ENCODE assay signal across 9 mouse cellular contexts in genomic region chr5:112283543-112284202, GRCm38 (mm10). TPM values are rescaled to one million over a fixed set of nuclear protein-coding genes. Genes with fewer than 3 reads are reported as not detected.
DNase-seq lines count a peak whose midpoint lies in the region; ATAC-seq and TF ChIP-seq lines count a peak whose summit lies in the region.
"Had no signal": no experiment of that assay in that cellular context is flagged by ENCODE, and none has a peak within 500 bp of the region (broad histone marks: within the 10 kb centered on the region; RNA-seq: fewer than 3 reads in every experiment).

No protein-coding gene starts in this region.

- peaks cover 78% of the 10 kb centered on the region for H3K4me1 ChIP-seq in forebrain, embryonic 10.5 days
- H3K4me1 ChIP-seq in forebrain, embryonic 13.5 days = peaks cover 30% of the 10 kb centered on the region
- H3K4me1 ChIP-seq in bone marrow, adult 2 months (ENCODE audit: control insufficient read depth, insufficient read depth, low read length) = peaks cover 44% of the 10 kb centered on the region
- peaks cover 69% of the 10 kb centered on the region for H3K4me1 ChIP-seq in lung, embryonic 15.5 days

- no peaks in the 10 kb centered on the region for H3K9me3 ChIP-seq in forebrain, embryonic 10.5 days
- H3K9me3 ChIP-seq in forebrain, embryonic 13.5 days (replicated peaks) = no peaks in the 10 kb centered on the region
- H3K9me3 ChIP-seq in lung, embryonic 15.5 days = no peaks in the 10 kb centered on the region
- H3K9me3 ChIP-seq: midbrain, embryonic 12.5 days had no signal

- H3K9ac ChIP-seq in forebrain, embryonic 13.5 days = no peak overlapping the region
- no peak overlapping the region for H3K9ac ChIP-seq in lung, embryonic 15.5 days
- H3K9ac ChIP-seq: midbrain, embryonic 12.5 days had no signal

- H3K27ac ChIP-seq in forebrain, embryonic 10.5 days = peak overlapping the region; percentile 64
- no peak overlapping the region for H3K27ac ChIP-seq in forebrain, embryonic 13.5 days
- H3K27ac ChIP-seq in bone marrow, adult 2 months (ENCODE audit: control insufficient read depth, insufficient read depth, low read depth, low read length, poor library complexity) = peak overlapping the region; percentile 80
- H3K27ac ChIP-seq in lung, embryonic 15.5 days = peak overlapping the region; percentile 83
- H3K27ac ChIP-seq: midbrain, embryonic 12.5 days had no signal

- H3K27me3 ChIP-seq in forebrain, embryonic 10.5 days (ENCODE audit: poor library complexity, severe bottlenecking) = no peaks in the 10 kb centered on the region
- H3K27me3 ChIP-seq in forebrain, embryonic 13.5 days = no peaks in the 10 kb centered on the region
- H3K27me3 ChIP-seq in lung, embryonic 15.5 days = no peaks in the 10 kb centered on the region
- H3K27me3 ChIP-seq: midbrain, embryonic 12.5 days had no signal

- ATAC-seq in forebrain, embryonic 13.5 days = no peak
- peak; percentile 30; the same call in 1 of the 2 replicates for ATAC-seq in lung, embryonic 15.5 days (ENCODE audit: borderline replicate concordance, extremely low read depth, low FRiP score, low TSS enrichment)

- TF ChIP-seq CTCF in bone marrow, adult 2 months (IDR thresholded peaks at IDR 0.05; ENCODE audit: control insufficient read depth, insufficient read depth, low read length) = no peak

- H3K36me3 ChIP-seq in forebrain, embryonic 10.5 days (replicated peaks) = peaks cover 4% of the 10 kb centered on the region; the same call in 1 of the 2 replicates
- no peaks in the 10 kb centered on the region for H3K36me3 ChIP-seq in forebrain, embryonic 13.5 days (ENCODE audit: poor library complexity, severe bottlenecking)
- H3K36me3 ChIP-seq in lung, embryonic 15.5 days = no peaks in the 10 kb centered on the region

- TF ChIP-seq POLR2A in bone marrow, adult 2 months (IDR thresholded peaks at IDR 0.05; ENCODE audit: borderline replicate concordance, control insufficient read depth, low read depth, low read length) = no peak

- DNase-seq in forebrain, embryonic 10.5 days (ENCODE audit: extremely low spot score, low spot score) = no peak
- peak; percentile 64 for DNase-seq in kidney, adult 11 months
- DNase-seq in cerebellum, postnatal 10 days = no peak
- DNase-seq in frontal cortex, postnatal 14 days (ENCODE audit: low spot score in 2 of 2) = no peak
- DNase-seq in spleen, postnatal 14 days (ENCODE audit: low spot score in 2 of 2) = no peak

- 73% methylated on average over 10 of the region's 10 CpGs for WGBS in forebrain, embryonic 10.5 days
- 70% methylated on average over 10 of the region's 10 CpGs for WGBS in forebrain, embryonic 13.5 days
- 2% methylated on average over 10 of the region's 10 CpGs for WGBS in bone marrow, adult 2 months
- WGBS in lung, embryonic 15.5 days = 58% methylated on average over 10 of the region's 10 CpGs

- H3K4me3 ChIP-seq in forebrain, embryonic 10.5 days = no peak overlapping the region
- no peak overlapping the region for H3K4me3 ChIP-seq in forebrain, embryonic 13.5 days
- H3K4me3 ChIP-seq in bone marrow, adult 2 months (replicated peaks; ENCODE audit: control insufficient read depth, low read depth, low read length) = peak overlapping the region; percentile 5
- no peak overlapping the region for H3K4me3 ChIP-seq in lung, embryonic 15.5 days
- H3K4me3 ChIP-seq: midbrain, embryonic 12.5 days had no signal

- H3K4me2 ChIP-seq in forebrain, embryonic 13.5 days = no peak overlapping the region
- H3K4me2 ChIP-seq in lung, embryonic 15.5 days = no peak overlapping the region
- H3K4me2 ChIP-seq: midbrain, embryonic 12.5 days had no signal

RNA-seq across cellular contexts. Expression of gene Tpst2, which starts 7.2 kb away (rescaled TPM):
- polyA plus RNA-seq in forebrain, embryonic 10.5 days (2016; fragmentation: Nextera tagmentation; extraction: Ambion mirVana) = 36.7 and 37.7 TPM in 2 replicates
- polyA plus RNA-seq in forebrain, embryonic 13.5 days (2015; fragmentation: Nextera tagmentation; extraction: Ambion mirVana) = 28.4 and 29.8 TPM in 2 replicates
- 27.4 and 43.3 TPM in 2 replicates for polyA plus RNA-seq in bone marrow, adult 2 months (2011; ENCODE audit: insufficient read depth, insufficient read length, low replicate concordance, missing spikeins)
- 55.8 and 61.0 TPM in 2 replicates for polyA plus RNA-seq in lung, embryonic 15.5 days (2015; fragmentation: Nextera tagmentation; extraction: Ambion mirVana)

RNA-seq across cellular contexts. Expression of gene Crybb1, which starts 28.1 kb away (rescaled TPM):
- 0.30 TPM in 1 of 2 replicates, not detected in the other for polyA plus RNA-seq in forebrain, embryonic 10.5 days (2016; fragmentation: Nextera tagmentation; extraction: Ambion mirVana)
- polyA plus RNA-seq in forebrain, embryonic 13.5 days (2015; fragmentation: Nextera tagmentation; extraction: Ambion mirVana) = 2.1 TPM in 2 replicates
- not detected in 2 replicates for polyA plus RNA-seq in bone marrow, adult 2 months (2011; ENCODE audit: insufficient read depth, insufficient read length, low replicate concordance, missing spikeins)
- polyA plus RNA-seq in lung, embryonic 15.5 days (2015; fragmentation: Nextera tagmentation; extraction: Ambion mirVana) = 3.2 and 4.5 TPM in 2 replicates

RNA-seq across cellular contexts. Expression of gene Cryba4, which starts 31.4 kb away (rescaled TPM):
- 0.48 TPM in 1 of 2 replicates, not detected in the other for polyA plus RNA-seq in forebrain, embryonic 10.5 days (2016; fragmentation: Nextera tagmentation; extraction: Ambion mirVana)
- polyA plus RNA-seq in forebrain, embryonic 13.5 days (2015; fragmentation: Nextera tagmentation; extraction: Ambion mirVana) = 0.42 and 1.6 TPM in 2 replicates
- 3.4 TPM in 1 of 2 replicates, not detected in the other for polyA plus RNA-seq in bone marrow, adult 2 months (2011; ENCODE audit: insufficient read depth, insufficient read length, low replicate concordance, missing spikeins)
- 1.3 and 1.6 TPM in 2 replicates for polyA plus RNA-seq in lung, embryonic 15.5 days (2015; fragmentation: Nextera tagmentation; extraction: Ambion mirVana)

RNA-seq across cellular contexts. Expression of gene Tfip11, which starts 42.5 kb away (rescaled TPM):
- polyA plus RNA-seq in forebrain, embryonic 10.5 days (2016; fragmentation: Nextera tagmentation; extraction: Ambion mirVana) = 41.7 and 42.0 TPM in 2 replicates
- 29.9 and 35.7 TPM in 2 replicates for polyA plus RNA-seq in forebrain, embryonic 13.5 days (2015; fragmentation: Nextera tagmentation; extraction: Ambion mirVana)
- 10.2 and 20.3 TPM in 2 replicates for polyA plus RNA-seq in bone marrow, adult 2 months (2011; ENCODE audit: insufficient read depth, insufficient read length, low replicate concordance, missing spikeins)
- 30.1 and 30.4 TPM in 2 replicates for polyA plus RNA-seq in lung, embryonic 15.5 days (2015; fragmentation: Nextera tagmentation; extraction: Ambion mirVana)

RNA-seq across cellular contexts. Expression of gene Srrd, which starts 59.2 kb away (rescaled TPM):
- 47.2 and 48.9 TPM in 2 replicates for polyA plus RNA-seq in forebrain, embryonic 10.5 days (2016; fragmentation: Nextera tagmentation; extraction: Ambion mirVana)
- polyA plus RNA-seq in forebrain, embryonic 13.5 days (2015; fragmentation: Nextera tagmentation; extraction: Ambion mirVana) = 47.3 and 57.6 TPM in 2 replicates
- 8.0 and 14.1 TPM in 2 replicates for polyA plus RNA-seq in bone marrow, adult 2 months (2011; ENCODE audit: insufficient read depth, insufficient read length, low replicate concordance, missing spikeins)
- polyA plus RNA-seq in lung, embryonic 15.5 days (2015; fragmentation: Nextera tagmentation; extraction: Ambion mirVana) = 45.7 and 47.2 TPM in 2 replicates
